Mouse (Mus musculus) c-Kit-positive CD71-negative TER-119-negative erythroid progenitor cells, embryonic 14.5 days (primary cell): ENCODE results near the gene Adap1.

Experiments used
- DNase-seq: peaks from one replicate; pipeline ENCODE4 v3.0.0-alpha.2; 2013; ENCODE audit warnings: low read depth

Gene Adap1

GRCm38 (mm10) chr5:139323260-139323924 lies 2.0 kb downstream of the Adap1 start:
- DNase-seq = no peak

- DNase-seq = no peak
Measured at GRCm38 (mm10) chr5:139321331-139321730, 4.1 kb downstream of the Adap1 start.

GRCm38 (mm10) chr5:139320424-139320823 lies 5.0 kb downstream of the Adap1 start:
- no peak for DNase-seq

GRCm38 (mm10) chr5:139317751-139318504 lies 7.5 kb downstream of the Adap1 start:
- DNase-seq = no peak

- no peak for DNase-seq
Measured at GRCm38 (mm10) chr5:139316982-139317675, 8.3 kb downstream of the Adap1 start.

GRCm38 (mm10) chr5:139314941-139315642 lies 10.3 kb downstream of the Adap1 start:
- no peak for DNase-seq

GRCm38 (mm10) chr5:139313536-139313935 lies 11.9 kb downstream of the Adap1 start:
- DNase-seq = no peak

GRCm38 (mm10) chr5:139311822-139312221 lies 13.6 kb downstream of the Adap1 start:
- DNase-seq = no peak

GRCm38 (mm10) chr5:139310477-139310876 lies 14.9 kb downstream of the Adap1 start:
- DNase-seq = no peak

- DNase-seq = no peak
Measured at GRCm38 (mm10) chr5:139309946-139310345, 15.5 kb downstream of the Adap1 start.

GRCm38 (mm10) chr5:139303646-139304061 lies 21.8 kb downstream of the Adap1 start:
- DNase-seq = no peak

- no peak for DNase-seq
Measured at GRCm38 (mm10) chr5:139302101-139302500, 23.3 kb downstream of the Adap1 start.

- DNase-seq = no peak
Measured at GRCm38 (mm10) chr5:139297745-139298144, 27.7 kb downstream of the Adap1 start.

GRCm38 (mm10) chr5:139297092-139297491 lies 28.3 kb downstream of the Adap1 start:
- no peak for DNase-seq

- DNase-seq = no peak
Measured at GRCm38 (mm10) chr5:139294089-139294488, 31.3 kb downstream of the Adap1 start.

- DNase-seq = no peak
Measured at GRCm38 (mm10) chr5:139291811-139292560, 33.4 kb downstream of the Adap1 start.

- DNase-seq = no peak
Measured at GRCm38 (mm10) chr5:139290467-139291259, 34.8 kb downstream of the Adap1 start.

GRCm38 (mm10) chr5:139288591-139288990 lies 36.8 kb downstream of the Adap1 start:
- no peak for DNase-seq

GRCm38 (mm10) chr5:139287787-139288186 lies 37.6 kb downstream of the Adap1 start:
- DNase-seq = no peak

- peak; percentile 71 for DNase-seq
Measured at GRCm38 (mm10) chr5:139287099-139287498, 38.3 kb downstream of the Adap1 start.
